ENCODE assay signal across 25 mouse cellular contexts in genomic region chr5:34419188-34419587, GRCm38 (mm10). TPM values are rescaled to one million over a fixed set of nuclear protein-coding genes. Genes with fewer than 3 reads are reported as not detected.
DNase-seq lines count a peak whose midpoint lies in the region; ATAC-seq and TF ChIP-seq lines count a peak whose summit lies in the region.
"Had no signal": no experiment of that assay in that cellular context is flagged by ENCODE, and none has a peak within 500 bp of the region (broad histone marks: within the 10 kb centered on the region; RNA-seq: fewer than 3 reads in every experiment).

No protein-coding gene starts in this region.

- no peak overlapping the region for H3K9ac ChIP-seq in midbrain, embryonic 11.5 days (ENCODE audit: low read length)
- no peak overlapping the region for H3K9ac ChIP-seq in midbrain, embryonic 16.5 days (ENCODE audit: low read depth, low read length)
- no peak overlapping the region for H3K9ac ChIP-seq in MEL (ENCODE audit: control insufficient read depth, low read depth, low read length, poor library complexity, severe bottlenecking)
- H3K9ac ChIP-seq: embryonic facial prominence, embryonic 13.5 days; embryonic facial prominence, embryonic 15.5 days; forebrain, embryonic 13.5 days; forebrain, embryonic 15.5 days; forebrain, postnatal 0 days had no signal

- peak; percentile 55 to 58; a peak in 3 of 4 replicates for TF ChIP-seq EP300 in MEL (IDR thresholded peaks at IDR 0.05; ENCODE audit: low read depth in 1 of 2, low read length in 2 of 2)

- ATAC-seq in midbrain, embryonic 11.5 days (ENCODE audit: low FRiP score) = no peak
- no peak for ATAC-seq in midbrain, embryonic 16.5 days
- ATAC-seq in erythroid progenitor cell, adult 5-6 weeks (replicated peaks; ENCODE audit: low FRiP score, poor library complexity, severe bottlenecking) = no peak
- ATAC-seq: CD4-positive, CD25-positive, alpha-beta regulatory T cell, adult 4 months; forebrain, embryonic 13.5 days; forebrain, embryonic 15.5 days; forebrain, postnatal 0 days had no signal

- H3K4me1 ChIP-seq in midbrain, embryonic 11.5 days (ENCODE audit: control insufficient read depth, insufficient read depth, low read length) = no peaks in the 10 kb centered on the region
- no peaks in the 10 kb centered on the region for H3K4me1 ChIP-seq in midbrain, embryonic 16.5 days (ENCODE audit: control insufficient read depth, insufficient read depth, low read length)
- peaks cover 4 to 14% of the 10 kb centered on the region in 2 experiments for H3K4me1 ChIP-seq in MEL (ENCODE audit: control insufficient read depth in 1 of 2, insufficient read depth in 2 of 2, low read length in 2 of 2)
- H3K4me1 ChIP-seq: embryonic facial prominence, embryonic 13.5 days; embryonic facial prominence, embryonic 15.5 days; forebrain, embryonic 15.5 days had no signal

- peaks cover 6% of the 10 kb centered on the region for H3K36me3 ChIP-seq in midbrain, embryonic 11.5 days (ENCODE audit: control insufficient read depth, insufficient read depth, low read length)
- 0 out of 2 replicates have a peak, but pooled peaks cover 4% of the 10 kb centered on the region for H3K36me3 ChIP-seq in midbrain, embryonic 16.5 days (ENCODE audit: control insufficient read depth, insufficient read depth, low read length)
- peaks cover 16 to 19% of the 10 kb centered on the region in 2 experiments for H3K36me3 ChIP-seq in MEL (ENCODE audit: control insufficient read depth in 1 of 2, insufficient read depth in 2 of 2, low read length in 2 of 2)

- no peaks in the 10 kb centered on the region for H3K27me3 ChIP-seq in midbrain, embryonic 11.5 days (ENCODE audit: control insufficient read depth, insufficient read depth, low read length)
- no peaks in the 10 kb centered on the region for H3K27me3 ChIP-seq in midbrain, embryonic 16.5 days (ENCODE audit: control insufficient read depth, insufficient read depth, low read depth, low read length)
- no peaks in the 10 kb centered on the region for H3K27me3 ChIP-seq in MEL (ENCODE audit: control insufficient read depth in 1 of 2, insufficient read depth in 2 of 2, low read length in 2 of 2)
- H3K27me3 ChIP-seq: CH12.LX; embryonic facial prominence, embryonic 13.5 days; embryonic facial prominence, embryonic 15.5 days; forebrain, embryonic 13.5 days; forebrain, embryonic 15.5 days had no signal

- 78% methylated on average over 1 of the region's 1 CpGs for WGBS in midbrain, embryonic 11.5 days
- 96% methylated on average over 1 of the region's 1 CpGs for WGBS in midbrain, embryonic 16.5 days

- TF ChIP-seq RAD21 in MEL (IDR thresholded peaks at IDR 0.05; ENCODE audit: low read depth, low read length) = no peak

- no peak for TF ChIP-seq CTCF in MEL (IDR thresholded peaks at IDR 0.05 in 2 of 3, conservative IDR thresholded peaks at IDR 0.05 in 1 of 3; ENCODE audit: control insufficient read depth in 1 of 3, insufficient read depth in 1 of 3, low read depth in 2 of 3, low read length in 3 of 3, poor library complexity in 1 of 3, severe bottlenecking in 1 of 3)

- no peak for TF ChIP-seq POLR2A in MEL (IDR thresholded peaks at IDR 0.05; ENCODE audit: control insufficient read depth in 1 of 2, insufficient read depth in 1 of 2, low read depth in 1 of 2, low read length in 2 of 2, poor library complexity in 1 of 2)

- H3K9me3 ChIP-seq in midbrain, embryonic 11.5 days (ENCODE audit: control insufficient read depth, low read length) = no peaks in the 10 kb centered on the region
- H3K9me3 ChIP-seq in midbrain, embryonic 16.5 days (replicated peaks; ENCODE audit: control insufficient read depth, low read length, poor library complexity, severe bottlenecking) = no peaks in the 10 kb centered on the region
- no peaks in the 10 kb centered on the region for H3K9me3 ChIP-seq in MEL (replicated peaks; ENCODE audit: insufficient read depth, low read length)
- H3K9me3 ChIP-seq: embryonic facial prominence, embryonic 13.5 days; embryonic facial prominence, embryonic 15.5 days; forebrain, embryonic 13.5 days; forebrain, embryonic 15.5 days; G1E had no signal

- no peak overlapping the region for H3K4me2 ChIP-seq in midbrain, embryonic 11.5 days
- H3K4me2 ChIP-seq in midbrain, embryonic 16.5 days (ENCODE audit: low read length) = no peak overlapping the region
- H3K4me2 ChIP-seq: embryonic facial prominence, embryonic 13.5 days; embryonic facial prominence, embryonic 15.5 days; forebrain, embryonic 13.5 days; forebrain, embryonic 15.5 days had no signal

- peak; percentile 4 for DNase-seq in midbrain, embryonic 11.5 days (ENCODE audit: low spot score, missing footprints)
- peak; percentile 36 for DNase-seq in MEL (ENCODE audit: low read depth, low spot score)
- DNase-seq in gastrocnemius, postnatal 10 days = no peak
- DNase-seq: adrenal gland, adult 2 months; adrenal gland, postnatal 10 days; adrenal gland, postnatal 25 days; B cell, adult 2 months; cerebellum, adult 11 months; cerebellum, adult 18-20 months; cerebellum, adult 8-10 months; cerebellum, adult 9-11 months; cerebellum, postnatal 14 days; cerebellum, postnatal 36 days; embryo, embryonic 11 days; forebrain, postnatal 0 days had no signal

- no peak overlapping the region for H3K27ac ChIP-seq in midbrain, embryonic 11.5 days (ENCODE audit: low read depth, low read length)
- no peak overlapping the region for H3K27ac ChIP-seq in midbrain, embryonic 16.5 days (ENCODE audit: low read length)
- no peak overlapping the region for H3K27ac ChIP-seq in MEL (ENCODE audit: control insufficient read depth, low read depth, low read length)
- H3K27ac ChIP-seq: embryonic facial prominence, embryonic 13.5 days; embryonic facial prominence, embryonic 15.5 days; forebrain, embryonic 13.5 days; forebrain, embryonic 15.5 days had no signal

- H3K79me2 ChIP-seq in MEL (ENCODE audit: control insufficient read depth, insufficient read depth, low read length, poor library complexity) = peaks cover 5% of the 10 kb centered on the region

- no peak overlapping the region for H3K4me3 ChIP-seq in midbrain, embryonic 11.5 days (ENCODE audit: low read depth, low read length)
- H3K4me3 ChIP-seq in midbrain, embryonic 16.5 days (ENCODE audit: low read depth, low read length) = no peak overlapping the region
- H3K4me3 ChIP-seq in MEL (ENCODE audit: control insufficient read depth in 1 of 2, insufficient read depth in 1 of 2, low read depth in 2 of 2, low read length in 2 of 2) = no peak overlapping the region
- H3K4me3 ChIP-seq: embryonic facial prominence, embryonic 13.5 days; embryonic facial prominence, embryonic 15.5 days; erythroblast, embryonic 14.5 days; forebrain, embryonic 13.5 days; forebrain, embryonic 15.5 days had no signal

TF ChIP-seq in MEL, 35 proteins besides CTCF, POLR2A, EP300 and RAD21:
- peak; percentile 34; the same call in 1 of the 2 replicates for TF ChIP-seq GATA1 (IDR thresholded peaks at IDR 0.05; ENCODE audit: low read depth, low read length)
- TF ChIP-seq SMC3 (IDR thresholded peaks at IDR 0.05; ENCODE audit: low read depth, low read length) = no peak
- 0 out of 2 replicates have a peak, but pooled peaks have one; percentile 9 for TF ChIP-seq ETS1 (IDR thresholded peaks at IDR 0.05; ENCODE audit: low read depth, low read length)
- 0 out of 2 replicates have a peak, but pooled peaks have one; percentile 32 for TF ChIP-seq RCOR1 (IDR thresholded peaks at IDR 0.05; ENCODE audit: low read depth, low read length)
- TF ChIP-seq BHLHE40 (IDR thresholded peaks at IDR 0.05; ENCODE audit: borderline replicate concordance, low read depth, low read length) = 0 out of 2 replicates have a peak, but pooled peaks have one; percentile 52
- TF ChIP-seq MYC (IDR thresholded peaks at IDR 0.05; ENCODE audit: low read depth, low read length) = no peak
- TF ChIP-seq MAX (IDR thresholded peaks at IDR 0.05; ENCODE audit: low read length) = no peak
- TF ChIP-seq TCF12 (IDR thresholded peaks at IDR 0.05; ENCODE audit: low read depth, low read length) = peak; percentile 35; the same call in 1 of the 2 replicates
- 0 out of 2 replicates have a peak, but pooled peaks have one; percentile 28 for TF ChIP-seq USF1 (IDR thresholded peaks at IDR 0.05; ENCODE audit: low read depth, low read length)
- no peak for TF ChIP-seq MAZ (IDR thresholded peaks at IDR 0.05; ENCODE audit: low read depth, low read length)
TF ChIP-seq in MEL: peak in this region for 6.

RNA-seq across cellular contexts. Expression of gene Fam193a, which starts 49.5 kb away (rescaled TPM):
- 14.4 and 15.3 TPM in 2 replicates for polyA plus RNA-seq in midbrain, embryonic 11.5 days (2014; fragmentation: Nextera tagmentation; extraction: Ambion mirVana)
- 14.1 and 15.8 TPM in 2 replicates for polyA plus RNA-seq in midbrain, embryonic 16.5 days (2015; fragmentation: Nextera tagmentation; extraction: Ambion mirVana)
- total RNA-seq in MEL (2012; rRNA removed) = 10.9 and 12.2 TPM in 2 replicates
- 100 to 1,000 TPM in 1 of 2 experiments, 10 to 100 TPM in 1; 37.1 to 317 TPM for polyA plus RNA-seq in MEL (2012; ENCODE audit: insufficient read depth in 1 of 2, insufficient read length in 2 of 2, low read depth in 1 of 2, low replicate concordance in 2 of 2, missing spikeins in 1 of 2)
- 59.1 and 67.1 TPM in 2 replicates for total RNA-seq in erythroid progenitor cell, adult 5-6 weeks (2015; ENCODE audit: low replicate concordance)
- total RNA-seq in erythroid progenitor cell, adult 5-6 weeks (2017; ENCODE audit: low replicate concordance) = 48.8 and 89.6 TPM in 2 replicates
- 10 to 100 TPM; 19.6 to 26.6 TPM for total RNA-seq in gastrocnemius, postnatal 10 days (2021)
